Mouse (Mus musculus) kidney, adult 8-10 months (tissue): ENCODE results near the gene Ebf1.

Source experiments
- DNase-seq, 2 experiments: peaks; one replicate each; pipeline ENCODE4 v3.0.0; 2022

The Ebf1 gene

DNA sequence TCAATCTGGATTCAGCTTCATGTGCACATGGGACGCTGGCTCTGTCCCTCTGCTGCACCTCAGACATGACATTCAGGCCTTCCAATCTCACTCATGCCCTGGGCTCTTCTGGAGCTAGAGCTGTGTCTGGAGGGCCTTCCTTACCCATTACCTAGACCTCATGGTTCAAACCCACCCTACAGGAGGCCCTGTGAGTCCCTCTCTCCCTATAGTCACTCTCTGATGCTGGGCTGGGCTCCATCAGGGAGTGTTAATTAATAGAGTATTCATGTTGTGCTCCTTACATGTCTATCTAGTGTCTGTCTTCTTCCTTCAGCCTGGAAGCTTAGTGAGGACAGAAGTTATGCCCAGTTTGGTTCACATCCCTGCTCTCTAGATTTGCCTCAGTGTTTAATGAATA, 88.7 kb downstream of the Ebf1 start:
- DNase-seq, result no peak

DNA sequence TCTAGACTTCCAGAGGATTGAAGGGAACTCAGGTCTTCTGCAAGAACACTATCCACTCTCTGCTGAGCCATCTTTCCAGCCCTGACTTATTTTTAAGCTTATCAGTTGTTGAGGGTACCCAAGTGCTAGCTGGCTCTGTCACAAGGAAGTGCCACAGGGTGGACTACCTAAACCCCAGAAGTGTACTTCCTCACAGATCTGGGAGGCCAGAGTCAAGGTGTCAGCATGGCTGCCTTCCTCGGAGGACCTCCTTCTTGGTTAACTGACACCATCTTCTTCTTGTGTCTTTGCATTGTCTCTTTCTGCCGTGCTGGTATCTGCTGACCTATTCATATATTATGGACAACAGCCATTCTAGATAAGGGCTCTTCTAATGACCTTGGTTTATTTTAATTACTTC, 89.3 kb downstream of the Ebf1 start:
- DNase-seq, result no peak

- DNase-seq, result no peak
These were observed 90.5 kb downstream of the Ebf1 start for GRCm38 (mm10) chr11:44707381-44708289.

DNA sequence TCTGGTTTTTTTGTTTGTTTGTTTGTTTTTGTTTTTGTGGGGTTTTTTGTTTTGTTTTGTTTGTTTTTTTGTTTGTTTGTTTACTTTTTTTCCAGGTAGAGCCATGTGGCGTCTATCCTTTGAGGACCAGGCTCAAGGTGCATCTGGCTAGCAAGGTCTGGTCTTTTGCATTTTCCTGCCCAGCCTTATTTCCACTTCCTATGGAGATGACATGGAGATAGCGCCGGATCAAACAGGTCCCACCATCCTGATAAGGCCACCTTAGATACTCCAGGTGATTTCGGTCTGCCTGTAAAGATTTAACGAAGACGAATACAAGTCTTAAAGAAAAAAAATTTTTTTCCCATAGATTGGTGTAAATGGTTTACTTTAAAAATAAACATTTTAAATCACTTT, 91.2 kb downstream of the Ebf1 start:
- DNase-seq, result no peak

DNA sequence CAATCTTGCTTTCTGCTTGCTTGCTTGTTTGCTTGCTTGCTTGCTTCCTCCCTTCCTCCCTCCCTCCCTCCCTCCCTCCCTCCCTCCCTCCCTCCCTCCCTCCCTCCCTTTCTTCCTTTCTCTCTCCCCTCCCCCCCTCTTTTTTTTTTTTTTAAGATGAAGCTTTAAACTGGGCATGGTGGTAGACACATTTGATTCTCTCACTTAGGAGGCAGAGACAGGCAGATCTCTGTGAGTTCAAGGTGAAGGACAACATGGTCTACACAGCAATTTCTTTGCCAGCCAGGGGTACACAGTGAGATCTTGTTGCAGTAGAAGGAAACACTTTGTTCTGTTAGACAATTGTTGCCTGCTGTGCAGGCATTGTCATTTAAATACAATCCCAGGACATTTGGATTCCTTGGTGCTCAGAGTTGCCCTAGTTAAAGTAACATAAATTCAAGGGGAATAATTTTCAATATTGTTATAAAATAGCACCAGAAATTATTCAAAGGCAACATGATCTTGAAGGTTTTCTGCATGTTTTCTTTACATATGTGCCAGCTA, 92.0 kb downstream of the Ebf1 start:
- DNase-seq, result no peak

DNA sequence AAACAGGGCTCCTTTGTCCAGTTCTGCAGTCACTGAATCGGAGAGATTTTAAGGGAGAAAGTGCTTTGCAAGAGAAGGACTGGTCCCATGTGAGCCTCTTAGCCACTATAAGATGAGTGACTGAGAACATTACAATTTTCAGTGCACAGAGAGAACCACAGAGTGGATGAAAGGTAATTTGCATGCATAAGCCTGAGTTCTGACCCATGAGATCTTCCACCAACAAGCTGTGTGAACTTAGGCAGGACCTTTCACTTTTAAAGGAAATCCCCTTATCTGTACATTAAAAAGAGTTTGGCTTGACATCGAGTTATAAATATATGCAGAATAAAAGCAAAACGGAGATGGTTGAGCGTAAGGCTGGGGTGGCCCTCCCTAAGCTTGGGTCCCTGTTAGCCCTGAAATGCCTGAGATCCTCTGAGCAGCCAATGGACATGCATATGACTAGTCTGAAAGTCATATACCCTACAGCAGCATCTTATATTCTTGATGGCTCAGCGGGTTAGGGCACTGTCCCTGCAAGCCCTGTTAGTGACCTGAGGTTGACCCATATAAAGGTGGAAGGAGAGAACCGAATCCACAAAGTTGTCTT, 92.8 kb downstream of the Ebf1 start:
- DNase-seq, result no peak

GRCm38 (mm10) chr11:44710861-44711260, 93.7 kb downstream of the Ebf1 start:
- DNase-seq, result no peak

GRCm38 (mm10) chr11:44714188-44714587, 97.1 kb downstream of the Ebf1 start:
- DNase-seq, result no peak

DNA sequence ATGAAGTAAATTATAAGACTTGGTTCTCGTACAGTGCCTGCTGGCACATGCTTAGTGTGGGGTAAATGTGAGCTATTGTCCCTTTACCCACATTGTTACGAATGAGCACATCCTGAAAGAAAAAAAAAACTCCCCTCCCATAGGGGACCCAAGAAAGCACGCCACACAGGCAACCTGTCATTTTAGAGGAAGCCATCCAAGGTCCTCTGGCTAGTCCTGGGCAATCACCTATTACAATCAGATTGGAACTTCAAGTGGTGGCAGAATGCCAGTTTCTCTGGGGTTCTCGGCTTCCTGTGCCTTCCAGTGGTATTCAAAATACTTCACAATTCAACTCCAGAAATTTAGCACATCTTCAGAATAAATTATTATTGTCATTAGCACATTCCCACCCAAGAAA, 98.7 kb downstream of the Ebf1 start:
- peak; percentile 15 to 22 for DNase-seq

- peak; percentile 22 to 46 for DNase-seq
These were observed 99.8 kb downstream of the Ebf1 start for GRCm38 (mm10) chr11:44716928-44717327.

- DNase-seq, result no peak
These were observed 100.5 kb downstream of the Ebf1 start for GRCm38 (mm10) chr11:44717636-44718035.

- no peak for DNase-seq
These were observed 104.9 kb downstream of the Ebf1 start for GRCm38 (mm10) chr11:44721976-44722375.

GRCm38 (mm10) chr11:44723950-44724502, 106.9 kb downstream of the Ebf1 start:
- DNase-seq, result no peak

DNA sequence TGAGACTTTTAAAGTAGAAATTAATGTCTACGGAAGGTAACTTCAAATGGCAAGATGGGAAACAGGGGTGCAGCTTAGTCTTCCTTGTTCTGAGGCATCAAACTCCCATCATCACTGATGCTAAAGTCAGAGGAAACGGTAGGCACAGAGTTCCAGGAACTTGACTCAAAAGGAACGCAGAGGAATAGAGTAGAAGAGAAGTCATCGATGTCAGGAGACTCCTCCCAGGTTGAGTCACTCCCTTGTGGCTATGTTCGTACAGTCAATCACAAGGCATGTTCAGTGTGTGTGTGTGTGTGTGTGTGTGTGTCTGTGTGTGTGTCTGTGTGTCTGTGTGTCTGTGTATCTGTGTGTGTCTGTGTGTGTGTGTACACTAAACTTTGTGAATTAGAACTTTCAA, 108.6 kb downstream of the Ebf1 start:
- no peak for DNase-seq

- no peak for DNase-seq
These were observed 110.3 kb downstream of the Ebf1 start for GRCm38 (mm10) chr11:44727376-44727775.

GRCm38 (mm10) chr11:44727821-44728220, 110.7 kb downstream of the Ebf1 start:
- DNase-seq, result no peak

GRCm38 (mm10) chr11:44728271-44728670, 111.2 kb downstream of the Ebf1 start:
- no peak for DNase-seq

- DNase-seq, result no peak
These were observed 112.8 kb downstream of the Ebf1 start for GRCm38 (mm10) chr11:44729931-44730330.

- no peak for DNase-seq
These were observed 114.6 kb downstream of the Ebf1 start for GRCm38 (mm10) chr11:44731763-44732162.

DNA sequence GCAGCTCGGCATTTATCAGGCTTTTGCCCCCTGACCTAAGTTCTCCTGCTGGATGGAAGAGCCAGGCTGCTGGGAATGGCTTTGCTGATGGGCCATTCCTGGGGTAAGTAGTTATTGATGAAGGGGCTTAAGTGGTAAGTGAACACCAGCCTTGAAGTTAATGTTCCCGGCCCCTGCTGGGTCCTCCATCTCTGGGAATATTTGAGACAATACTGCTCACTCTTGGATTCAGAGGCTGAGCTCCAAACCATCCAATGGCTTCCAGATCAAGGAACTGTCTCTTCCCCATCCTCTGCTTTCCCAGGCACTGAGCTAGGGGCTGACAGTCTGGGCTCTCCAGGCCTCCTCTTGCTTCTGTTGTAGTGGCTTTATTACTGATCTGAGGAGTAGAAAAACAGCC, 116.2 kb downstream of the Ebf1 start:
- DNase-seq, result no peak

GRCm38 (mm10) chr11:44738046-44738445, 120.9 kb downstream of the Ebf1 start:
- DNase-seq, result no peak

- no peak for DNase-seq
These were observed 121.7 kb downstream of the Ebf1 start for GRCm38 (mm10) chr11:44738820-44739219.

DNA sequence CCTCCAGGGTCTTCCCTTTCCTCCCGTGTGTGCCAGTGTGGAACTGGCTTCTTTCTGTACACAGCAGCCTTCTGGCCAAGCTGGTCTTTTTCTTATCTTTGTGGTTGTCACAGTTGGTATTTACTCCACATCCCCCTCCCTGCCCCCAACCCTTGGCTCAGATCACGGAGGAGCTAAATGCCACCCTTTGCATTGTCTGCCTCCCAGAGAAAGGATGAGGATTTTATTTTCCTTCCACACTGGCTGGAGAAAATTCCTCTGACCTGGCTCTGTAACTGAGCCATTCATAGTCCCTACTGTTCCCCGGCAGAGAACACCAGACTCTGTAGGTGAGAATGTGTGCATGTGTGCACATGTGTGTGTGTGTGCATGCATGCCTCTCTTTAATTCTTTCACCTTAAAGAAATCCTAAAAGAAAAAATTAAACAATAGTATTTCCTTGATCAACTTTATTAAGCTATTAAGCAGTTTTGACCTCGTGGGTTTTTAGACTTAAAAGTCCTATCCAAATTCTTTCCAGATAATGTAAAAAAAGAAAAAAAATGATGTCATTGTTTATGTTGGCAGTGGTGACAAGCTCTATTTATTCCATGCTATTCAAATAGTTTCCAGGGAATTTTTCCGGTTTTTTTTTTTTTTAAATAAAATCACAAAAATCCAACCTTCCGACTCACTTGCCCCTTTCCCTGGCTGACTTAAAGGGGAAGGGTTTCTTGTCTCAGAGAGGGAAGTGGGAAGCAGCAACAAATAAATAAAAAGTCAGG, 123.3 kb downstream of the Ebf1 start:
- no peak for DNase-seq
